Comparison of ENCODE assay signal across 17 mouse cellular contexts in the genomic region with DNA sequence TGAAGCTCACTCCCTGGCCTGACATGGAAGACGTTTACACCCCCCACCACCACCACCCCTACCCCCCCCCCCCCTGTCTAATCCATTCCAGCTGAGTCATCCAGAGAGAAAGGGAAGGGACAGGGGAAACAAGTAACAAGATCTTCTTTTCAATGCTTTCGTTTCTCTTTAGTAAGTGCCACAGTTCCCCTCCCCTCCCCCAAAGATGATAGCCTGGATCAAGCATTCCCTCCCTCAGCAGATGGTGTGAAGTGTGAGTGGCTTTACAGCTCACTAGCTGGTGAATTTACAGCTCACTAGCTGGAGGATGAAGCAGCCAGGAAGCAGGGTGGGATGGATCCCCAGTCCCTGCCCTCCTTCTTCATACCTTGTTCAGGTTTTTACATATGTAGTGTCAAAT. TPM values are rescaled to one million over a fixed set of nuclear protein-coding genes. Genes with fewer than 3 reads are reported as not detected.
DNase-seq lines count a peak whose midpoint lies in the region; ATAC-seq lines count a peak whose summit lies in the region.
"Had no signal": no experiment of that assay in that cellular context is flagged by ENCODE, and none has a peak within 500 bp of the region (broad histone marks: within the 10 kb centered on the region; RNA-seq: fewer than 3 reads in every experiment).

No protein-coding gene starts in this region.

- H3K4me1 ChIP-seq in hindbrain, embryonic 11.5 days (replicated peaks; ENCODE audit: control insufficient read depth, insufficient read depth, low read length), result no peaks in the 10 kb centered on the region
- H3K4me1 ChIP-seq in hindbrain, embryonic 13.5 days (replicated peaks), result peaks cover 11% of the 10 kb centered on the region

- no peaks in the 10 kb centered on the region for H3K27me3 ChIP-seq in hindbrain, embryonic 11.5 days (ENCODE audit: control insufficient read depth, insufficient read depth, low read length)
- H3K27me3 ChIP-seq in hindbrain, embryonic 13.5 days, result no peaks in the 10 kb centered on the region
- H3K27me3 ChIP-seq: neural tube, embryonic 12.5 days had no signal

- H3K4me2 ChIP-seq in hindbrain, embryonic 11.5 days (replicated peaks; ENCODE audit: low read depth, low read length), result no peak overlapping the region
- H3K4me2 ChIP-seq in hindbrain, embryonic 13.5 days, result no peak overlapping the region
- H3K4me2 ChIP-seq: lung, embryonic 14.5 days; neural tube, embryonic 12.5 days had no signal

- H3K9ac ChIP-seq in hindbrain, embryonic 11.5 days (ENCODE audit: low read depth, low read length), result no peak overlapping the region
- no peak overlapping the region for H3K9ac ChIP-seq in hindbrain, embryonic 13.5 days
- H3K9ac ChIP-seq: forebrain, postnatal 0 days; lung, embryonic 14.5 days; neural tube, embryonic 12.5 days had no signal

- DNase-seq in hindbrain, embryonic 11.5 days (ENCODE audit: low spot score), result peak; percentile 22
- peak; percentile 29 for DNase-seq in Muller cell, postnatal 12 days (ENCODE audit: inconsistent ontology term)
- DNase-seq in embryo, embryonic 11 days, result peak; percentile 47
- DNase-seq in adrenal gland, postnatal 4 days (ENCODE audit: low spot score in 2 of 2), result no peak
- DNase-seq in B cell, adult 2 months, result no peak
- DNase-seq: adrenal gland, adult 8-10 months; cerebellum, adult 9-11 months; forebrain, postnatal 0 days; heart, postnatal 10 days; kidney, adult 9 months; liver; lung, embryonic 14.5 days; thymus, postnatal 25 days had no signal

- no peak overlapping the region for H3K4me3 ChIP-seq in hindbrain, embryonic 11.5 days (ENCODE audit: low read depth, low read length)
- H3K4me3 ChIP-seq in hindbrain, embryonic 13.5 days, result no peak overlapping the region
- H3K4me3 ChIP-seq: layer of hippocampus, adult 2 months; neural tube, embryonic 12.5 days had no signal

- H3K27ac ChIP-seq in hindbrain, embryonic 11.5 days (ENCODE audit: low read depth, low read length), result no peak overlapping the region
- H3K27ac ChIP-seq in hindbrain, embryonic 13.5 days, result no peak overlapping the region
- H3K27ac ChIP-seq: layer of hippocampus, adult 2 months; neural tube, embryonic 12.5 days had no signal

- 31% methylated on average over 2 of the region's 2 CpGs for WGBS in hindbrain, embryonic 11.5 days
- WGBS in hindbrain, embryonic 13.5 days, result 20% methylated on average over 2 of the region's 2 CpGs

- H3K9me3 ChIP-seq in hindbrain, embryonic 11.5 days (ENCODE audit: control insufficient read depth, low read length), result no peaks in the 10 kb centered on the region
- H3K9me3 ChIP-seq in hindbrain, embryonic 13.5 days, result no peaks in the 10 kb centered on the region

- H3K36me3 ChIP-seq in hindbrain, embryonic 11.5 days (ENCODE audit: control insufficient read depth, insufficient read depth, low read length), result no peaks in the 10 kb centered on the region
- H3K36me3 ChIP-seq in hindbrain, embryonic 13.5 days, result no peaks in the 10 kb centered on the region
- H3K36me3 ChIP-seq: neural tube, embryonic 12.5 days had no signal

- ATAC-seq in hindbrain, embryonic 11.5 days (ENCODE audit: low FRiP score), result no peak
- ATAC-seq in hindbrain, embryonic 13.5 days (ENCODE audit: low FRiP score), result no peak
- ATAC-seq in megakaryocyte progenitor cell, adult 5-6 weeks (replicated peaks; ENCODE audit: poor library complexity), result peak; percentile 43
- ATAC-seq: forebrain, postnatal 0 days had no signal

RNA-seq across cellular contexts. Expression of a gene that starts 15.6 kb away (rescaled TPM):
- 13.5 and 22.9 TPM in 2 replicates for polyA plus RNA-seq in hindbrain, embryonic 11.5 days (2014; fragmentation: Nextera tagmentation; extraction: Ambion mirVana)
- polyA plus RNA-seq in hindbrain, embryonic 13.5 days (2015; fragmentation: Nextera tagmentation; extraction: Ambion mirVana), result 10.4 and 12.9 TPM in 2 replicates
- 82.8 and 98.1 TPM in 2 replicates for total RNA-seq in megakaryocyte progenitor cell, adult 5-6 weeks (2015)
- 64.5 and 82.0 TPM in 2 replicates for total RNA-seq in megakaryocyte progenitor cell, adult 5-6 weeks (2017)
- 10 to 100 TPM; 57.0 to 62.2 TPM for total RNA-seq in adrenal gland, postnatal 4 days (2021)

Comparison
In these comparisons a context has a peak if more than half of its experiments do, and no peak if none do; other contexts are left out.
1. DNase-seq: peak in hindbrain, embryonic 11.5 days (single experiment), Muller cell, postnatal 12 days (single experiment) and embryo, embryonic 11 days (single experiment); none in adrenal gland, postnatal 4 days (0 of 2) and B cell, adult 2 months (0 of 2).